Mouse (Mus musculus): ENCODE measurements around the gene Arsb.

Arsb gene

GRCm38 (mm10) chr13:93839721-93840120 is 68.3 kb downstream of the Arsb start:
- intact Hi-C loops (cut with DNase I), result no loop called here

- intact Hi-C loops (cut with DNase I), result no loop called here
Observed at GRCm38 (mm10) chr13:93840146-93840545, 68.7 kb downstream of the Arsb start.

GRCm38 (mm10) chr13:93846831-93847518 is 75.5 kb downstream of the Arsb start:
- intact Hi-C loops (cut with DNase I), result no loop called here

GRCm38 (mm10) chr13:93847614-93848013 is 76.2 kb downstream of the Arsb start:
- intact Hi-C loops (cut with DNase I), result no loop called here

- intact Hi-C loops (cut with DNase I), result no loop called here
Observed at GRCm38 (mm10) chr13:93848615-93849014, 77.2 kb downstream of the Arsb start.

- intact Hi-C loops (cut with DNase I), result loop anchor here (5.0 to 10.0 kb wide), 2 partner anchors 105 to 212 kb away; no protein-coding TSS in a partner anchor
Observed at GRCm38 (mm10) chr13:93849751-93850355, 78.4 kb downstream of the Arsb start.

GRCm38 (mm10) chr13:93850674-93851073 is 79.2 kb downstream of the Arsb start:
- intact Hi-C loops (cut with DNase I), result loop anchor here (5.0 to 10.0 kb wide), 2 partner anchors 104 to 212 kb away; no protein-coding TSS in a partner anchor

GRCm38 (mm10) chr13:93852419-93853138 is 81.1 kb downstream of the Arsb start:
- intact Hi-C loops (cut with DNase I), result loop anchor here (5.0 to 10.0 kb wide), 2 partner anchors 102 to 210 kb away; no protein-coding TSS in a partner anchor

GRCm38 (mm10) chr13:93853767-93854166 is 82.3 kb downstream of the Arsb start:
- intact Hi-C loops (cut with DNase I), result loop anchor here (5.0 to 10.0 kb wide), 2 partner anchors 101 to 209 kb away; no protein-coding TSS in a partner anchor

- intact Hi-C loops (cut with DNase I), result loop anchor here (5.0 to 10.0 kb wide), 2 partner anchors 100 to 208 kb away; no protein-coding TSS in a partner anchor
Observed at GRCm38 (mm10) chr13:93854325-93854724, 82.9 kb downstream of the Arsb start.

- intact Hi-C loops (cut with DNase I), result loop anchor here (5.0 to 10.0 kb wide), 2 partner anchors 100 to 207 kb away; no protein-coding TSS in a partner anchor
Observed at GRCm38 (mm10) chr13:93854966-93855562, 83.6 kb downstream of the Arsb start.

- intact Hi-C loops (cut with DNase I), result loop anchor here (10.0 kb wide), 1 partner anchor 99 kb away; no protein-coding TSS in a partner anchor
Observed at GRCm38 (mm10) chr13:93855701-93856183, 84.3 kb downstream of the Arsb start.

GRCm38 (mm10) chr13:93861211-93861610 is 89.8 kb downstream of the Arsb start:
- intact Hi-C loops (cut with DNase I), result no loop called here

- intact Hi-C loops (cut with DNase I), result no loop called here
Observed at GRCm38 (mm10) chr13:93864066-93864740, 92.8 kb downstream of the Arsb start.

GRCm38 (mm10) chr13:93866638-93867037 is 95.2 kb downstream of the Arsb start:
- intact Hi-C loops (cut with DNase I), result no loop called here

- intact Hi-C loops (cut with DNase I), result no loop called here
Observed at GRCm38 (mm10) chr13:93871681-93872080, 100.3 kb downstream of the Arsb start.

GRCm38 (mm10) chr13:93872591-93872990 is 101.2 kb downstream of the Arsb start:
- intact Hi-C loops (cut with DNase I), result no loop called here

- intact Hi-C loops (cut with DNase I), result no loop called here
Observed at GRCm38 (mm10) chr13:93877924-93878323, 106.5 kb downstream of the Arsb start.

GRCm38 (mm10) chr13:93879426-93879825 is 108.0 kb downstream of the Arsb start:
- intact Hi-C loops (cut with DNase I), result no loop called here

GRCm38 (mm10) chr13:93882132-93882531 is 110.7 kb downstream of the Arsb start:
- intact Hi-C loops (cut with DNase I), result no loop called here

GRCm38 (mm10) chr13:93886999-93887398 is 115.6 kb downstream of the Arsb start:
- intact Hi-C loops (cut with DNase I), result no loop called here
